Mouse (Mus musculus) kidney, adult 2 months (tissue): ENCODE data around the gene Rap1gap2. TPM values are rescaled to one million over a fixed set of nuclear protein-coding genes. Genes with fewer than 3 reads are reported as not detected.

Experiments used
- DNase-seq: peaks from one replicate; pipeline ENCODE4 v3.0.0; 2021
- H3K27ac ChIP-seq: fragments of 200-500 bp; 2 replicates; pipeline ENCODE4 v1.5.1; 2012; ENCODE audit warnings: low read depth, low read length, control low read depth, inconsistent platforms; ENCODE audit not compliant: insufficient read depth
- H3K27me3 ChIP-seq: fragments of 200-500 bp; replicated peaks from 2 replicates; pipeline ENCODE4 v1.6.1; 2012; ENCODE audit warnings: mild to moderate bottlenecking, moderate library complexity, low read length, inconsistent platforms; ENCODE audit not compliant: control insufficient read depth, insufficient read depth
- H3K36me3 ChIP-seq: fragments of 200-500 bp; 2 replicates; pipeline ENCODE4 v1.6.1; 2012; ENCODE audit warnings: mild to moderate bottlenecking, moderate library complexity, low read length, inconsistent platforms; ENCODE audit not compliant: control insufficient read depth, insufficient read depth
- H3K4me1 ChIP-seq: fragments of 200-500 bp; 2 replicates; pipeline ENCODE4 v1.6.1; 2011; ENCODE audit warnings: low read length; ENCODE audit not compliant: control insufficient read depth, insufficient read depth
- H3K4me3 ChIP-seq: fragments of 200-500 bp; 2 replicates; pipeline ENCODE4 v1.5.1; 2011; ENCODE audit warnings: mild to moderate bottlenecking, low read depth, low read length, control low read depth; ENCODE audit not compliant: insufficient read depth
- CTCF ChIP-seq: fragments of 200-500 bp; conservative IDR thresholded peaks from 2 replicates; pipeline ENCODE4 v1.5.1; 2011; ENCODE audit warnings: low read depth, mild to moderate bottlenecking, control low read depth, low read length, moderate library complexity, mixed read lengths; ENCODE audit not compliant: insufficient read depth, insufficient read length
- POLR2A ChIP-seq: fragments of 200-500 bp; IDR thresholded peaks from one replicate; pipeline ENCODE4 v1.6.1; 2011; ENCODE audit warnings: low read depth, low read length, control low read depth
- WGBS: fragments of 180-500 bp; shearing (Covaris S2); methylation state at CpG from one replicate; pipeline ENCODE4 v1.1.7; 2018; 5-methylcytosine and 5-hydroxymethylcytosine counted together
- polyA plus RNA-seq: library from polyadenylated mRNA; depleted of rRNA; stranded (reverse); fragments of >200 nt; gene quantifications from 2 replicates; pipeline ENCODE4 v1.2.3, GENCODE M21; 2012

The Rap1gap2 gene
- polyA plus RNA-seq, 1 experiment = 24.9 TPM

DNA sequence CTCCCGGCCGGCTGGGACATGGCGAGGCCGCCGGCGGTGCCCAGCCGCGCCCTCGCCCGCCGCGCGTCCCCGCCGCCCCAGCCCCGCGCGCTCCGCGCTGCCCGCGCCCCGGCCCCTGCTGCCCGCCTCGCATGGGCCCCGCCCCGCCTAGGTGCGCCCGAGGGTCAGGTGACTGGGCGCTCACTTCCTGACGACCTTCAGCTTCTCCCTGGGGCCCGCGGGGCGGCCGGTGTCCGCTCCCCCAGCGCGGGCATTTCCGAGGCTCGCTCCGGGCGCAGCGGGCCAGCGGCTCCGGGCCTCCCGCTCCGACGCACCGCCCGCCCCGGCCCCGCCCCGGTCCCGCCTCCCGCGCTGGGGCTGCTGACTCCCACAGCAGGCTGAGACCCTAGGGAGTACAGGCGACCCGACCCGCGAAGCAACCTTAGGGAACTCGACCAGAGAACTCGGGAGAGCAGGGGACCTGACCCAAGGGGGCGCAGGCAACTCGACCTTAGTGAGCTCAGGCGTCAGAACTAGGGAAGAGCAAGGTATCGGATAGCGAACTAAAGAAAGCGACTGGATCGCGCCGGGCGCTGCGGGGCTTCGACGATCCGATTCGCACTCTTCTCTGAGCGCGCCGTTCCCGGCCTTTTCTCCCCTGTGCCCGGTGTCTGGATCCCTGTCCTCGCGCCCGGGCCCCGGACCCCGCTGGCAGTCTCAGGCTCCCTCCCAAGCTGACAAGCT lies 88.1 kb downstream of the Rap1gap2 start:
- no peaks in the 10 kb centered on the region for H3K36me3 ChIP-seq
- H3K4me1 ChIP-seq = peaks cover 6% of the 10 kb centered on the region; the same call in 1 of the 2 replicates
- no peaks in the 10 kb centered on the region for H3K27me3 ChIP-seq
- peak; percentile 83 for DNase-seq
- H3K27ac ChIP-seq = peak overlapping the region; percentile 94
- 1% methylated on average over 85 of the region's 87 CpGs for WGBS
- TF ChIP-seq POLR2A (no peak), CTCF (no peak)
- peak overlapping the region; percentile 68 for H3K4me3 ChIP-seq

DNA sequence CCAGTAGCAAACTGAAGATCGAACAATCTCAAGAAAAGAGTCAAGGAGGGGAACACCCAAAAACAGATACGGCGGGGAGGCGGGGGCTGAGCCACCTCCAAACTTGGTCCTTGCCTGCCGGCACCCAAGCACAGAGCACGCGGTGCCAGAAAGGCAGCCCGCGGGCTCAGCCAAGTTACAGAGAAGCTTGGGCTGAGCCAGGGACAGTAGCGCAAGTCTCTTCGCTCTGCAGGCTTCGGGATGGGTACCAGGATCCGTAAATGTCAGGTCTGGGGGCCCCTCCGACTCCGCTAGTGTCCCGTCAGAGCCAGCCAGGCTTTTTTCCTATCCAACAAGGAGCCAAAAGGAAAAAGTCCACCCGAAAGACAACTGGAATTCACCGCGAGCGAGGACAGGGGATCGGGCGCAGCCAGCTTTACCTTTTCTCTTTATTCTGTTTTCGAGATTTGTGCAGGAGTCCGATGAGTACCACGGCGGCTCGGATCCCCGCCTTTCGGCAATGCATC lies 88.7 kb downstream of the Rap1gap2 start:
- DNase-seq = peak; percentile 21
- no peaks in the 10 kb centered on the region for H3K36me3 ChIP-seq
- H3K27ac ChIP-seq = peak overlapping the region; percentile 88
- TF ChIP-seq POLR2A (no peak), CTCF (no peak)
- under 1% methylated on average over 29 of the region's 29 CpGs for WGBS
- peak overlapping the region; percentile 68 for H3K4me3 ChIP-seq
- H3K4me1 ChIP-seq = peaks cover 8% of the 10 kb centered on the region; the same call in 1 of the 2 replicates
- H3K27me3 ChIP-seq = no peaks in the 10 kb centered on the region

DNA sequence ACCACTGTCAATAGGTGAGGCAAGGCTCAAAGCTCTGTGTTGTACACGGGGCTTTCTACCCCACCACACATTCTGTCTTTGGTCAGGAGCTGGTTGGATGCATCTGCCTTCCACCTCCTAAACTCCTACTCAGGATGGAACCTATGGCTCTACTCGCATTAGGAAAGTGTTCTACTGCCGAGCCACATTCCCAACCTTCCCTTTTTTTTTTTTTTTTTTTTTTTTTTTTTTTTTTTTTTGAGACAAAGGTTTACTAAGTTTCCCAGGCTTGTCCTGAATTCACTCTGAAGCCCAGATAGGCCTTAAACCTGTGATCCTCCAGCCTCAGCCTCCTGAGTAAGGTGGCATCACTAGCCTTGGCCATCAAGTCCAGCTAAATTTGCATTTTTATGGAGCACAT lies 90.5 kb downstream of the Rap1gap2 start:
- 80% methylated on average over 3 of the region's 3 CpGs for WGBS
- TF ChIP-seq CTCF (no peak), POLR2A (no peak)
- Histone ChIP-seq H3K27ac (no peak overlapping the region), H3K36me3 (no peaks in the 10 kb centered on the region), H3K4me3 (no peak overlapping the region), H3K4me1 (peaks cover 5% of the 10 kb centered on the region; the same call in 1 of the 2 replicates), H3K27me3 (no peaks in the 10 kb centered on the region)
- DNase-seq = no peak

DNA sequence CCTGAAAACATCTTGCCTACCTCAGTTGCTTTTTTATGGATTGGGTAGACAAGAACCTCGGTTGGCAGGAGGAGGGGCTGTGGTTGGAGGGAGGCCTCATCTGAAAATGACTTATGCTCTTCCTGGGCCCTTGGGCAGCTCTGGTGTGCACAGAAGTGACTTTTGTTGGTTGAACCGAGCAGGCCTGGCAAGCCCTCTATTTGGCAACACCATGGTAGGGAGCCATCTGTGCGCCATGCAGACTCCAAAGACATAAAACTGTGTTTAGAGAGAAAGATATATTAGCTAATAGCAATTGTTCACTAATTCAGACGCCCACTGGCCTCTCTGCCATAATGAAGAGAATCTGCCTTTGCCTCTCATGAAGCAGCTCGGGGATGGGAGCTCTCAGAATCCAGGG lies 94.6 kb downstream of the Rap1gap2 start:
- Histone ChIP-seq H3K4me1 (peaks cover 5% of the 10 kb centered on the region; the same call in 1 of the 2 replicates), H3K27ac (no peak overlapping the region), H3K27me3 (no peaks in the 10 kb centered on the region), H3K36me3 (no peaks in the 10 kb centered on the region), H3K4me3 (no peak overlapping the region)
- no peak for DNase-seq
- 78% methylated on average over 5 of the region's 5 CpGs for WGBS
- TF ChIP-seq CTCF (no peak), POLR2A (no peak)

DNA sequence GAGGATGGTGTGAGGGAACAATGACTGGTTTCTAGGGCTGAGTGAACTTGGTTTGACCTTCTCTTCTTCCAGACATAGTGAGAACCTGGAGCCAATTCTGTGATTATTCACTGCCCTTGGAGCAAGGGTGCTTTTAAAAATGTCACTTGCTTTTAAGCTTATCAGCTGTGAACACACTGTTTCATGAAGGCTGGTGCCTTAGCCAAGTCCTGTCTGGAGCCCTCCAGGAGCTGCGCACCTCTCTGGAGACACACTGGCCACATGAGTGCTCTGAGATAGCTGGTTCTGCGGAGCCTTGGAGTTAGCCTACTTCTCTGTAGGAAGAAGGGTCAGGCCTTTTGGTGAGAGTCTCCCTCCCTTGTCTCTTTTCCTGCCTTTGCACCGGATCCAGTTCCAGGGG lies 95.7 kb downstream of the Rap1gap2 start:
- WGBS = 67% methylated on average over 3 of the region's 3 CpGs
- H3K4me3 ChIP-seq = no peak overlapping the region
- H3K4me1 ChIP-seq = peaks cover 5% of the 10 kb centered on the region; the same call in 1 of the 2 replicates
- no peak for DNase-seq
- no peak overlapping the region for H3K27ac ChIP-seq
- H3K27me3 ChIP-seq = no peaks in the 10 kb centered on the region
- H3K36me3 ChIP-seq = no peaks in the 10 kb centered on the region
- no peak for TF ChIP-seq CTCF
- TF ChIP-seq POLR2A = no peak

DNA sequence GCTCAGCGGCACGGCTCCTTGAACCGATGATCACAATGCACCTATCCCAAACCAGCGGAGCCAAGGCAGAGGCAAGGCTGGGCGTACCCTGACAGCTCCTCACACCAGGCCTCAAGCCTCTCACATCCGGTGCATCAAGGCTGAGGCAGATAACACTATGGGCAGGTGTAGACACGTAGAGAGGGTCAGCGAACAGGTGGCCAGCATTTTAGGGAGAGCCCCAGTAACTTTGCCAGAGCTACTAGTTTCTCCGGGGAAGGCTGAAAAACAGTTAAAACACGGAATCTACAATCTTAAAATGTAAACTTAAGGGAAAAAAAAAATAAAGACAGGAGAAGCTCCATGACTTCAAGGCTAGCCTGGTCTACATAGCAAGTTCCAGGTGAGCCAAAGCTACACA lies 98.1 kb downstream of the Rap1gap2 start:
- Histone ChIP-seq H3K36me3 (no peaks in the 10 kb centered on the region), H3K27me3 (no peaks in the 10 kb centered on the region), H3K4me3 (no peak overlapping the region), H3K4me1 (peaks cover 5% of the 10 kb centered on the region; the same call in 1 of the 2 replicates), H3K27ac (no peak overlapping the region)
- TF ChIP-seq CTCF (no peak), POLR2A (no peak)
- DNase-seq = no peak
- 91% methylated on average over 10 of the region's 10 CpGs for WGBS

DNA sequence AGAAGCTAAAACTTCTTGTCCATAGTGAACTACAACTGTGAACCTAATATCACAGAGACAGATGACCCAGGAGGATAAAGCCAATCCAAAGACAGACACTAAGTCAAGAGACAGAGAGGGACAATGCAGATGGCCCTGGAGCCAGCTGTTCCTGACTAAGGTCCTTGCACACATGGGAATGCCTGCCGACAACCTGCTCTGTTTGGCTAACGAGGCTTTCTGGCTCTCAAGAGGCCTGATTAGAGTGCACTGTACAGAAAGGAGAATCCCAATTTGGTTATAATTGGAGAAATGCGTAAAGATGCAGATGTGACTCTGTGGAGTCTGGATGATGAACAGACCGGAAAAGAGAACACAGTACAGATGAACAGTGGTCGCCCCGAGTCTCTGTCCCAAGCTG lies 104.4 kb downstream of the Rap1gap2 start:
- WGBS = 91% methylated on average over 6 of the region's 6 CpGs
- no peak for DNase-seq
- Histone ChIP-seq H3K4me1 (no peaks in the 10 kb centered on the region), H3K36me3 (no peaks in the 10 kb centered on the region), H3K27ac (no peak overlapping the region), H3K27me3 (no peaks in the 10 kb centered on the region), H3K4me3 (no peak overlapping the region)
- TF ChIP-seq CTCF = no peak

DNA sequence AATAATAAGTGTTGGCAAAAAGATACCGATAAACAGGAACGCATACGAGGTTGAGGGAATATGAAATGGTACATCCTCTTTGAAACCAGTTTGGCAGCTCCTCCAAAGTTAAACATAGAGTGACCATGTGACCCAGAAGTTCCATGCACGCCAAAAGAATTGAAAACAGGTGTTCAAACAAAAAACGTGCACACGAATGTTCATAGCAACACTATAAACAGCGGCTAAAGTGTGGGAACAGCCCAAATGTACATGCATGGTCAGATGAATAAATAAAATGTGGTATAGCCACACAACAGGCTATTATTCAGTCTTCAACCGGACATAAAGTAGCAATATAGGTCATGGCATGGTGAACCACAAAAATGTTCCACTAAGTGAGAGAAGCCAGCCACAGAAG lies 108.2 kb downstream of the Rap1gap2 start:
- no peak overlapping the region for H3K27ac ChIP-seq
- H3K36me3 ChIP-seq = no peaks in the 10 kb centered on the region
- no peak overlapping the region for H3K4me3 ChIP-seq
- DNase-seq = no peak
- 69% methylated on average over 8 of the region's 8 CpGs for WGBS
- TF ChIP-seq CTCF (no peak), POLR2A (no peak)
- H3K27me3 ChIP-seq = no peaks in the 10 kb centered on the region
- H3K4me1 ChIP-seq = peaks cover 5% of the 10 kb centered on the region; the same call in 1 of the 2 replicates
